Mouse (Mus musculus) lung, embryonic 16.5 days (tissue): ENCODE measurements at regions not wholly inside any gene's neighbourhood (a gene's known extent, or its start where the extent isn't known, plus 50 kb on each side); places are given as distances from the start of the nearest gene placed in this dataset.

ENCODE experiments used
- ATAC-seq: fragments of 200-750 bp; cut with Nextera tagmentation; 2 replicates; pipeline ENCODE4 v1.8.0; 2017; ENCODE audit warnings: low read depth, mild to moderate bottlenecking, moderate library complexity
- H3K27ac ChIP-seq: fragments of 300-500 bp; sonication (generic); 2 replicates; pipeline ENCODE4 v1.5.1; 2014; ENCODE audit warnings: mild to moderate bottlenecking, control low read depth, low read length
- H3K27me3 ChIP-seq: fragments of 300-500 bp; sonication (generic); 2 replicates; pipeline ENCODE4 v1.6.1; 2014; ENCODE audit warnings: low read depth, low read length, mixed read lengths; ENCODE audit not compliant: control insufficient read depth, insufficient read depth
- H3K36me3 ChIP-seq: fragments of 300-500 bp; sonication (generic); 2 replicates; pipeline ENCODE4 v1.6.1; 2014; ENCODE audit warnings: low read length; ENCODE audit not compliant: control insufficient read depth, insufficient read depth
- H3K4me1 ChIP-seq: fragments of 300-500 bp; sonication (generic); replicated peaks from 2 replicates; pipeline ENCODE4 v1.6.1; 2014; ENCODE audit warnings: low read length, mixed read lengths; ENCODE audit not compliant: control insufficient read depth, insufficient read depth
- H3K4me2 ChIP-seq: fragments of 300-500 bp; sonication (generic); 2 replicates; pipeline ENCODE4 v1.6.1; 2014; ENCODE audit warnings: low read depth, low read length, control low read depth
- H3K4me3 ChIP-seq: fragments of 300-500 bp; sonication (generic); 2 replicates; pipeline ENCODE4 v1.5.1; 2014; ENCODE audit warnings: mild to moderate bottlenecking, low read length, control low read depth
- H3K9ac ChIP-seq: fragments of 300-500 bp; sonication (generic); 2 replicates; pipeline ENCODE4 v1.6.1; 2014; ENCODE audit warnings: low read length, control low read depth
- H3K9me3 ChIP-seq: fragments of 300-500 bp; sonication (generic); 2 replicates; pipeline ENCODE4 v1.6.1; 2016; ENCODE audit warnings: low read length; ENCODE audit not compliant: control insufficient read depth
- WGBS: fragments of 180-500 bp; shearing (Covaris S2); extraction: QIAGEN DNeasy Blood & Tissue Kit; methylation state at CpG from one replicate; pipeline ENCODE4 v1.1.7; 2014; 5-methylcytosine and 5-hydroxymethylcytosine counted together

DNA sequence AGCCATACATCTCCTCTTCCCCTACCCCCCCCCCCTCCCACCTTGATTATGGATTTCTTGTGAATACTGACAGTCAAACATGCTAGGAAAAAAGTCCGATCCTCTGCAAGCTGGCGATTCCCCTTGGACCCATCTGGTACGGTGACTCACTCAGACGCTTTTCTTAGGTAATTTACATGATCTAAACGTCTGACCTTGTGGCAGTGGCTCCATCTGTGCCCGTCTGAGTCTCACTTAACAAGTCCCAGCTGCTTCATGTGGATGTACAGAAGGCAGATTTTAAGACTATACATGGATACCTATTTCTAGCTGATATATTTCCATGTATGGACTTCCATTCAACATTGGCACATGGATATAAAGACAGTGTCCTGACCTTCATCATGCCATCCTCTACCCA is 481.0 kb downstream of the Lipi start:
- no peak for ATAC-seq
- Histone ChIP-seq H3K27me3 (no peaks in the 10 kb centered on the region), H3K36me3 (no peaks in the 10 kb centered on the region), H3K27ac (no peak overlapping the region), H3K4me1 (no peaks in the 10 kb centered on the region), H3K4me3 (no peak overlapping the region), H3K4me2 (no peak overlapping the region), H3K9ac (no peak overlapping the region), H3K9me3 (no peaks in the 10 kb centered on the region)
- 52% methylated on average over 6 of the region's 6 CpGs for WGBS

DNA sequence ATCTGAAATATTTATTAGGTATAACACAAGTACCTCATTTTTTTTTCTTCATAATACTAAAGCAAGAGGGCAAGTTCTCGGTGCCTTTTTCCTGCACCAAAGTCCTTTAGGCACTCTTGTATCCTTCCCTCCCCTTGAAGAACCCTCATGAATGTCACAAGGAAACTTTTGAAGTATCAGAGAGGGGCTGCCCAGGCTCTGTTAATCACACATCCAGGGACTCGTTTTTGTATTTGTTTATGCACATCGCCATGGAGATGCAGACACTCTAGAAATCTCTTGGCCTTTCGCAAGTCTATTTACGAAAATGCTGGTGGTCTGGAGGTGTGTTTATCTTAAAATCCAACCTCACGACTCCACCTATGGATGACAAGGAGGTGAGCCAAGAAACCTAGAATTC is 492.7 kb downstream of the Lipi start:
- 16% methylated on average over 6 of the region's 6 CpGs for WGBS
- Histone ChIP-seq H3K4me1 (no peaks in the 10 kb centered on the region), H3K27ac (no peak overlapping the region), H3K4me2 (peak overlapping the region; percentile 53), H3K9ac (no peak overlapping the region; the same call in 1 of the 2 replicates), H3K36me3 (no peaks in the 10 kb centered on the region), H3K9me3 (no peaks in the 10 kb centered on the region), H3K27me3 (no peaks in the 10 kb centered on the region), H3K4me3 (no peak overlapping the region)
- no peak for ATAC-seq

GRCm38 (mm10) chr16:75092471-75093130 is 493.3 kb downstream of the Lipi start:
- Histone ChIP-seq H3K4me3 (peak overlapping the region; percentile 18), H3K4me1 (no peaks in the 10 kb centered on the region), H3K4me2 (peak overlapping the region; percentile 53), H3K9ac (no peak overlapping the region; the same call in 1 of the 2 replicates), H3K27me3 (no peaks in the 10 kb centered on the region), H3K36me3 (no peaks in the 10 kb centered on the region), H3K27ac (no peak overlapping the region), H3K9me3 (no peaks in the 10 kb centered on the region)
- WGBS = 12% methylated on average over 12 of the region's 12 CpGs
- no peak for ATAC-seq

- Histone ChIP-seq H3K4me3 (no peak overlapping the region), H3K4me2 (no peak overlapping the region)
- ATAC-seq = no peak
Measured at GRCm38 (mm10) chr16:75091931-75092330, 493.9 kb downstream of the Lipi start.

DNA sequence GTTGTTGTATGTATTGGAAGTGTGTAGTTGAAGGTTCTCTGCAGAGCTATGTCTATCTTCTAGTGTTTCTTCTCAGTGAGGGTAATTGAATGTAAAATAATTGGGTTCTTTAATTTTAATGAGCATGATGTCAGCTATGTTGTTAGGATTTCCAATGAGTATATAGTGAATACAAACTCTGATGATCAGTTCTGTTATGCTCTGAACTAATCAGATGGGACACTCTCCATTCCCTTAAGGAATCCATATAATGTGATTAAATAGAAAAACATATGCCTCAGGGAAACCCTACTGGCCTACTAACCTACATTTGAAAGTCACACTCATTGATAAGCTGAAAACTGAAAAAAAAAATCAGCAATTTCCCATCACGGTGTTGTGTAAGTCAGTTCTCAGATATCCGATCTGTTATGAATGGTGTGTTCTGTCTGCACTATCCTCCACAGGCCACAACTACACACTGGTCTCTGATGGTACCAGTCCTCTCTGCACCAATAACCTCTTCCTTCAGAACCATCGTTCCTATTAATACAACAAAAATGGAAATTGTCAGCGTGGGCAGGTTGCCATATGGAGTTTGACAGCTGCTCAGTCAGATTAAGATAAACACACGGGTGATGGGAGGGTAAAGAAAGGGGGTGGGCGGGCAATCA is 496.4 kb downstream of the Lipi start:
- Histone ChIP-seq H3K9ac (no peak overlapping the region), H3K4me3 (no peak overlapping the region), H3K27ac (no peak overlapping the region), H3K36me3 (no peaks in the 10 kb centered on the region), H3K27me3 (no peaks in the 10 kb centered on the region), H3K4me2 (no peak overlapping the region), H3K9me3 (no peaks in the 10 kb centered on the region), H3K4me1 (no peaks in the 10 kb centered on the region)
- 53% methylated on average over 6 of the region's 6 CpGs for WGBS
- ATAC-seq = no peak

More at GRCm38 (mm10) chr16:75091931-75092330, 493.9 kb downstream of the Lipi start:
- Histone ChIP-seq H3K9me3 (no peaks in the 10 kb centered on the region), H3K4me1 (no peaks in the 10 kb centered on the region), H3K27ac (no peak overlapping the region), H3K9ac (no peak overlapping the region), H3K27me3 (no peaks in the 10 kb centered on the region), H3K36me3 (no peaks in the 10 kb centered on the region)
- WGBS = 32% methylated on average over 2 of the region's 2 CpGs

DNA sequence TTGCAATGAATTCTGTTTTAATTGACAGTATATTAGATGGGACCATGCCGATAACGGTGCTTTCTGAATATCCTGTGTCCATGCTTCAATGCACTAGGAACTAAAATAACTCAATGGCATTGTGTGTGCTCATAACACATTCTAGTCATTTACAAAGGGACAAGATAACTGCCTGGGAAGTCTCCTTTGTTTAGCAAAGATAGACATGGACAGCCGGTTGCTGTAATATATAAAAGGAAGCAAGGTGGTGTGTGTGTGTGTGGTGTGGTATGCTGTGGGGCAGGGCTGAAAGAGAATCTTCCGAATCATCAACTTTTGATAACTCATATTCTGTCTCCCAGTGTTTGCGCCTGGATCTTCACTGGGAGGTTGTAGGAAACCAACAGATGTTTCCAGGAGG is 497.2 kb downstream of the Lipi start:
- Histone ChIP-seq H3K9ac (no peak overlapping the region), H3K36me3 (no peaks in the 10 kb centered on the region), H3K4me1 (no peaks in the 10 kb centered on the region), H3K9me3 (no peaks in the 10 kb centered on the region), H3K4me2 (no peak overlapping the region), H3K27me3 (no peaks in the 10 kb centered on the region), H3K27ac (no peak overlapping the region), H3K4me3 (no peak overlapping the region)
- no peak for ATAC-seq
- 76% methylated on average over 5 of the region's 5 CpGs for WGBS

GRCm38 (mm10) chr16:75065281-75065680 is 520.6 kb downstream of the Lipi start:
- no peak overlapping the region for H3K4me3 ChIP-seq
- no peaks in the 10 kb centered on the region for H3K27me3 ChIP-seq
- WGBS = 51% methylated on average over 5 of the region's 5 CpGs
- H3K4me1 ChIP-seq = no peaks in the 10 kb centered on the region
- no peak overlapping the region for H3K9ac ChIP-seq
- H3K9me3 ChIP-seq = no peaks in the 10 kb centered on the region
- no peaks in the 10 kb centered on the region for H3K36me3 ChIP-seq
- H3K4me2 ChIP-seq = no peak overlapping the region
- H3K27ac ChIP-seq = no peak overlapping the region
- no peak for ATAC-seq

DNA sequence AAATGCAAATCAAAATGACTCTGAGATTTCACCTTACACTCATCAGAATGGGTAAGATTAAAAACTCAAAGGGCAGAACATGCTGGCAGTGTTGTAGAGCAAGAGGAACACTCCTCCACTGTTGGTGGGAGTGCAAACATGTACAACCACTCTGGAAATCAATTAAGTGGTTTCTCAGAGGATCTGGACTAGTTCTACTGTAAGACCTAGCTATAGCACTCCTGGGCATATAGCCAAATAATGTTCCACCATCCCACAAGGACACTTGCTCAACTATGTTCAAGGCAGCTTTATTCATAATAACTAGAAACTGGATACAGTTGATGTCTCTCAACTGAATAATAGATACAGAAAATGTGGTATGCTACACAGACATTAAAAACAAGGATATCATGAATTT is 532.9 kb downstream of the Lipi start:
- Histone ChIP-seq H3K36me3 (no peaks in the 10 kb centered on the region), H3K9ac (no peak overlapping the region), H3K4me2 (no peak overlapping the region), H3K4me3 (no peak overlapping the region), H3K27me3 (no peaks in the 10 kb centered on the region), H3K4me1 (no peaks in the 10 kb centered on the region), H3K9me3 (no peaks in the 10 kb centered on the region), H3K27ac (no peak overlapping the region)
- ATAC-seq = peak; percentile 69

DNA sequence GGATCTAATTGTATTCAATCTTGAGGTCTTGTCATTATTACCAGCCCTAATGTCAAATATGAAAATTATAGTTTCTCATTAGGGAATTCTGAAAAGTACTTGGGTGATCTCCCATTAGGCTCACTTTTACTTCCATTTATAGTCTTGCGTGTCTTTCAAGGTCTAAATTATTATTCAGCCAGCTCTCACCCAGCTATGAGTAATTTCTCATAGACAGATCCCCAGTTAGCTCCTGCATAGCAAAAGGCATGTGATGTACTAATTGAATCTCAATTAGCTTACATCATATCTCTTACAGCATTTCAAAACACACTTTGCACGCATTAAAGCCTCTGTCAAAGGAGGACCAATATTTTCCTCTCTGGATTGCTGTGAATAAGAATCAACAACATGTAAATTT is 539.9 kb downstream of the Lipi start:
- H3K36me3 ChIP-seq = no peaks in the 10 kb centered on the region
- H3K4me3 ChIP-seq = no peak overlapping the region
- H3K27ac ChIP-seq = no peak overlapping the region
- H3K9ac ChIP-seq = no peak overlapping the region
- H3K4me1 ChIP-seq = no peaks in the 10 kb centered on the region
- no peaks in the 10 kb centered on the region for H3K9me3 ChIP-seq
- H3K27me3 ChIP-seq = no peaks in the 10 kb centered on the region
- no peak for ATAC-seq
- no peak overlapping the region for H3K4me2 ChIP-seq
- 82% methylated on average over 2 of the region's 2 CpGs for WGBS
